ENCODE assay signal across 15 mouse cellular contexts in genomic region chr15:79527991-79528639, GRCm38 (mm10). TPM values are rescaled to one million over a fixed set of nuclear protein-coding genes. Genes with fewer than 3 reads are reported as not detected.
A peak's percentile ranks its signal among the peaks of the same experiment; 100 is the strongest.
DNase-seq lines count a peak whose midpoint lies in the region; ATAC-seq lines count a peak whose summit lies in the region.
"Had no signal": no experiment of that assay in that cellular context is flagged by ENCODE, and none has a peak within 500 bp of the region (broad histone marks: within the 10 kb centered on the region; RNA-seq: fewer than 3 reads in every experiment).

No protein-coding gene starts in this region.

- ATAC-seq in forebrain, embryonic 16.5 days: no peak
- ATAC-seq in forebrain, embryonic 11.5 days (replicated peaks; ENCODE audit: low FRiP score): no peak
- no peak for ATAC-seq in kidney, embryonic 15.5 days (replicated peaks; ENCODE audit: low FRiP score)
- no peak for ATAC-seq in midbrain, embryonic 16.5 days

- H3K4me2 ChIP-seq in forebrain, embryonic 16.5 days (ENCODE audit: low read length): no peak overlapping the region
- no peak overlapping the region for H3K4me2 ChIP-seq in forebrain, embryonic 11.5 days (ENCODE audit: low read depth, low read length, severe bottlenecking)
- H3K4me2 ChIP-seq in kidney, embryonic 15.5 days: no peak overlapping the region
- no peak overlapping the region for H3K4me2 ChIP-seq in midbrain, embryonic 16.5 days (ENCODE audit: low read length)
- H3K4me2 ChIP-seq: embryonic facial prominence, embryonic 12.5 days; limb, embryonic 13.5 days had no signal

- 74% methylated on average over 5 of the region's 5 CpGs for WGBS in forebrain, embryonic 16.5 days
- 82% methylated on average over 5 of the region's 5 CpGs for WGBS in forebrain, embryonic 11.5 days
- 72% methylated on average over 5 of the region's 5 CpGs for WGBS in kidney, embryonic 15.5 days
- 88% methylated on average over 5 of the region's 5 CpGs for WGBS in midbrain, embryonic 10.5 days
- WGBS in midbrain, embryonic 16.5 days: 84% methylated on average over 5 of the region's 5 CpGs

- no peak overlapping the region for H3K9ac ChIP-seq in forebrain, embryonic 16.5 days (replicated peaks; ENCODE audit: low read depth, low read length)
- H3K9ac ChIP-seq in forebrain, embryonic 11.5 days (ENCODE audit: low read length): no peak overlapping the region
- H3K9ac ChIP-seq in kidney, embryonic 15.5 days: no peak overlapping the region
- no peak overlapping the region for H3K9ac ChIP-seq in midbrain, embryonic 16.5 days (ENCODE audit: low read depth, low read length)
- H3K9ac ChIP-seq: embryonic facial prominence, embryonic 12.5 days had no signal

- H3K27me3 ChIP-seq in forebrain, embryonic 16.5 days (replicated peaks; ENCODE audit: control insufficient read depth, insufficient read depth, low read length): no peaks in the 10 kb centered on the region
- no peaks in the 10 kb centered on the region for H3K27me3 ChIP-seq in forebrain, embryonic 11.5 days (ENCODE audit: control insufficient read depth, insufficient read depth, low read length)
- no peaks in the 10 kb centered on the region for H3K27me3 ChIP-seq in kidney, embryonic 15.5 days
- H3K27me3 ChIP-seq in midbrain, embryonic 10.5 days (ENCODE audit: low read depth, poor library complexity, severe bottlenecking): no peaks in the 10 kb centered on the region
- H3K27me3 ChIP-seq in midbrain, embryonic 16.5 days (ENCODE audit: control insufficient read depth, insufficient read depth, low read depth, low read length): no peaks in the 10 kb centered on the region
- H3K27me3 ChIP-seq: embryonic facial prominence, embryonic 12.5 days; limb, embryonic 13.5 days had no signal

- no peak overlapping the region for H3K4me3 ChIP-seq in forebrain, embryonic 16.5 days (replicated peaks; ENCODE audit: low read length)
- H3K4me3 ChIP-seq in forebrain, embryonic 11.5 days (ENCODE audit: low read depth, low read length): no peak overlapping the region
- no peak overlapping the region for H3K4me3 ChIP-seq in kidney, embryonic 15.5 days (replicated peaks)
- H3K4me3 ChIP-seq in midbrain, embryonic 10.5 days: no peak overlapping the region
- H3K4me3 ChIP-seq in midbrain, embryonic 16.5 days (ENCODE audit: low read depth, low read length): no peak overlapping the region
- H3K4me3 ChIP-seq: embryonic facial prominence, embryonic 12.5 days; limb, embryonic 13.5 days had no signal

- H3K4me1 ChIP-seq in forebrain, embryonic 16.5 days (replicated peaks; ENCODE audit: control insufficient read depth, insufficient read depth, low read length): no peaks in the 10 kb centered on the region
- no peaks in the 10 kb centered on the region for H3K4me1 ChIP-seq in forebrain, embryonic 11.5 days (replicated peaks; ENCODE audit: control insufficient read depth, insufficient read depth, low read length)
- peaks cover 9% of the 10 kb centered on the region for H3K4me1 ChIP-seq in kidney, embryonic 15.5 days
- H3K4me1 ChIP-seq in midbrain, embryonic 10.5 days: no peaks in the 10 kb centered on the region
- H3K4me1 ChIP-seq in midbrain, embryonic 16.5 days (ENCODE audit: control insufficient read depth, insufficient read depth, low read length): no peaks in the 10 kb centered on the region

- H3K27ac ChIP-seq in forebrain, embryonic 16.5 days (ENCODE audit: low read length): peak overlapping the region; percentile 14; the same call in 1 of the 2 replicates
- H3K27ac ChIP-seq in forebrain, embryonic 11.5 days (ENCODE audit: low read depth, low read length): no peak overlapping the region
- 0 out of 2 replicates have a peak overlapping the region, but pooled peaks have one; percentile 33 for H3K27ac ChIP-seq in kidney, embryonic 15.5 days
- H3K27ac ChIP-seq in midbrain, embryonic 10.5 days (replicated peaks): no peak overlapping the region
- H3K27ac ChIP-seq in midbrain, embryonic 16.5 days (ENCODE audit: low read length): no peak overlapping the region

- no peak for DNase-seq in forebrain, embryonic 11.5 days (ENCODE audit: low spot score)
- DNase-seq in kidney, adult 8-10 months: no peak
- DNase-seq in midbrain, embryonic 10.5 days (ENCODE audit: low spot score): peak; percentile 13
- DNase-seq in lung, postnatal 25 days (ENCODE audit: low spot score): peak; percentile 18
- no peak for DNase-seq in urinary bladder, postnatal 14 days (ENCODE audit: low spot score)
- DNase-seq: B cell, adult 2 months; heart, postnatal 36 days; thymus, postnatal 14 days had no signal

- peaks cover 57% of the 10 kb centered on the region for H3K36me3 ChIP-seq in forebrain, embryonic 16.5 days (ENCODE audit: control insufficient read depth, insufficient read depth)
- peaks cover 25% of the 10 kb centered on the region for H3K36me3 ChIP-seq in forebrain, embryonic 11.5 days (ENCODE audit: control insufficient read depth, insufficient read depth, low read length)
- H3K36me3 ChIP-seq in kidney, embryonic 15.5 days: peaks cover 94% of the 10 kb centered on the region
- peaks cover 76% of the 10 kb centered on the region for H3K36me3 ChIP-seq in midbrain, embryonic 10.5 days
- H3K36me3 ChIP-seq in midbrain, embryonic 16.5 days (ENCODE audit: control insufficient read depth, insufficient read depth, low read length): peaks cover 40% of the 10 kb centered on the region

- no peaks in the 10 kb centered on the region for H3K9me3 ChIP-seq in forebrain, embryonic 16.5 days (ENCODE audit: control insufficient read depth, low read length)
- H3K9me3 ChIP-seq in forebrain, embryonic 11.5 days (ENCODE audit: control insufficient read depth, low read length): no peaks in the 10 kb centered on the region
- no peaks in the 10 kb centered on the region for H3K9me3 ChIP-seq in kidney, embryonic 15.5 days (replicated peaks)
- no peaks in the 10 kb centered on the region for H3K9me3 ChIP-seq in midbrain, embryonic 10.5 days (replicated peaks)
- no peaks in the 10 kb centered on the region for H3K9me3 ChIP-seq in midbrain, embryonic 16.5 days (replicated peaks; ENCODE audit: control insufficient read depth, low read length, poor library complexity, severe bottlenecking)
- H3K9me3 ChIP-seq: embryonic facial prominence, embryonic 12.5 days; limb, embryonic 13.5 days had no signal

RNA-seq across cellular contexts. Expression of gene Kdelr3, which starts 11.9 kb away (rescaled TPM):
- polyA plus RNA-seq in forebrain, embryonic 16.5 days (2015; fragmentation: Nextera tagmentation; extraction: Ambion mirVana): 4.8 and 8.7 TPM in 2 replicates
- polyA plus RNA-seq in forebrain, embryonic 11.5 days (2014; fragmentation: Nextera tagmentation; extraction: Ambion mirVana): 9.7 and 10.3 TPM in 2 replicates
- 69.5 and 71.8 TPM in 2 replicates for polyA plus RNA-seq in kidney, embryonic 15.5 days (2015; fragmentation: Nextera tagmentation; extraction: Ambion mirVana)
- 15.5 and 24.2 TPM in 2 replicates for polyA plus RNA-seq in midbrain, embryonic 10.5 days (2016; fragmentation: Nextera tagmentation; extraction: Ambion mirVana)
- polyA plus RNA-seq in midbrain, embryonic 16.5 days (2015; fragmentation: Nextera tagmentation; extraction: Ambion mirVana): 7.5 and 9.3 TPM in 2 replicates
- polyA plus RNA-seq: G1E had no signal

RNA-seq across cellular contexts. Expression of gene Ddx17, which starts 18.4 kb away (rescaled TPM):
- polyA plus RNA-seq in forebrain, embryonic 16.5 days (2015; fragmentation: Nextera tagmentation; extraction: Ambion mirVana): 60.2 and 63.3 TPM in 2 replicates
- 109 TPM in 2 replicates for polyA plus RNA-seq in forebrain, embryonic 11.5 days (2014; fragmentation: Nextera tagmentation; extraction: Ambion mirVana)
- polyA plus RNA-seq in kidney, embryonic 15.5 days (2015; fragmentation: Nextera tagmentation; extraction: Ambion mirVana): 50.0 and 51.0 TPM in 2 replicates
- 43.5 and 48.1 TPM in 2 replicates for polyA plus RNA-seq in midbrain, embryonic 10.5 days (2016; fragmentation: Nextera tagmentation; extraction: Ambion mirVana)
- 49.8 and 56.8 TPM in 2 replicates for polyA plus RNA-seq in midbrain, embryonic 16.5 days (2015; fragmentation: Nextera tagmentation; extraction: Ambion mirVana)

RNA-seq across cellular contexts. Expression of gene Kcnj4, which starts 23.1 kb away (rescaled TPM):
- 0.11 and 0.43 TPM in 2 replicates for polyA plus RNA-seq in forebrain, embryonic 16.5 days (2015; fragmentation: Nextera tagmentation; extraction: Ambion mirVana)
- polyA plus RNA-seq in forebrain, embryonic 11.5 days (2014; fragmentation: Nextera tagmentation; extraction: Ambion mirVana): not detected in 2 replicates
- polyA plus RNA-seq in kidney, embryonic 15.5 days (2015; fragmentation: Nextera tagmentation; extraction: Ambion mirVana): 0.08 and 0.12 TPM in 2 replicates
- polyA plus RNA-seq in midbrain, embryonic 10.5 days (2016; fragmentation: Nextera tagmentation; extraction: Ambion mirVana): 0.05 TPM in 1 of 2 replicates, not detected in the other
- not detected in 2 replicates for polyA plus RNA-seq in midbrain, embryonic 16.5 days (2015; fragmentation: Nextera tagmentation; extraction: Ambion mirVana)
- polyA plus RNA-seq: embryonic facial prominence, embryonic 12.5 days; G1E; kidney, embryonic 14.5 days; limb, embryonic 13.5 days had no signal

Comparison
In these comparisons a context has a peak if more than half of its experiments do, and no peak if none do; other contexts are left out.
1. H3K27ac ChIP-seq: peak in forebrain, embryonic 16.5 days (single experiment) and kidney, embryonic 15.5 days (single experiment); none in forebrain, embryonic 11.5 days (single experiment), midbrain, embryonic 10.5 days (single experiment) and midbrain, embryonic 16.5 days (single experiment).
2. DNase-seq: peak in midbrain, embryonic 10.5 days (single experiment) and lung, postnatal 25 days (single experiment); none in forebrain, embryonic 11.5 days (single experiment), kidney, adult 8-10 months (0 of 2) and urinary bladder, postnatal 14 days (single experiment).